9 mouse cellular contexts compared by ENCODE assay signal in genomic region chr8:120231870-120232269, GRCm38 (mm10). TPM values are rescaled to one million over a fixed set of nuclear protein-coding genes. Genes with fewer than 3 reads are reported as not detected.
DNase-seq lines count a peak whose midpoint lies in the region; ATAC-seq lines count a peak whose summit lies in the region.
"Had no signal": no experiment of that assay in that cellular context is flagged by ENCODE, and none has a peak within 500 bp of the region (broad histone marks: within the 10 kb centered on the region; RNA-seq: fewer than 3 reads in every experiment).

No protein-coding gene starts in this region.

- peaks cover 70% of the 10 kb centered on the region for H3K4me1 ChIP-seq in embryonic facial prominence, embryonic 12.5 days
- peaks cover 75% of the 10 kb centered on the region for H3K4me1 ChIP-seq in midbrain, embryonic 13.5 days (replicated peaks)

- H3K27ac ChIP-seq in embryonic facial prominence, embryonic 12.5 days, result no peak overlapping the region
- no peak overlapping the region for H3K27ac ChIP-seq in midbrain, embryonic 13.5 days

- H3K4me3 ChIP-seq in embryonic facial prominence, embryonic 12.5 days, result peak overlapping the region; percentile 74
- H3K4me3 ChIP-seq in midbrain, embryonic 13.5 days (replicated peaks), result peak overlapping the region; percentile 61

- H3K4me2 ChIP-seq in embryonic facial prominence, embryonic 12.5 days (replicated peaks), result peak overlapping the region; percentile 95
- H3K4me2 ChIP-seq in midbrain, embryonic 13.5 days (replicated peaks), result peak overlapping the region; percentile 73

- peaks cover 19% of the 10 kb centered on the region for H3K36me3 ChIP-seq in embryonic facial prominence, embryonic 12.5 days
- no peaks in the 10 kb centered on the region for H3K36me3 ChIP-seq in midbrain, embryonic 13.5 days

- peak overlapping the region; percentile 44; the same call in 1 of the 2 replicates for H3K9ac ChIP-seq in embryonic facial prominence, embryonic 12.5 days
- H3K9ac ChIP-seq in midbrain, embryonic 13.5 days (replicated peaks), result peak overlapping the region; percentile 77; the same call in 1 of the 2 replicates

- H3K27me3 ChIP-seq in embryonic facial prominence, embryonic 12.5 days, result 0 out of 2 replicates have a peak, but pooled peaks cover 6% of the 10 kb centered on the region
- peaks cover 39% of the 10 kb centered on the region for H3K27me3 ChIP-seq in midbrain, embryonic 13.5 days

- 59% methylated on average over 3 of the region's 3 CpGs for WGBS in embryonic facial prominence, embryonic 12.5 days
- WGBS in midbrain, embryonic 13.5 days, result 66% methylated on average over 3 of the region's 3 CpGs

- intact Hi-C loops in gastrocnemius, postnatal 36 days (cut with DNase I), result no loop called here
- intact Hi-C loops in gastrocnemius, postnatal 14 days (cut with DNase I; ENCODE audit: low total_unique reads), result no loop called here

- no peak for ATAC-seq in embryonic facial prominence, embryonic 12.5 days (ENCODE audit: insufficient number of reproducible peaks, insufficient read depth, low FRiP score, low TSS enrichment)
- no peak for ATAC-seq in midbrain, embryonic 13.5 days

- no peaks in the 10 kb centered on the region for H3K9me3 ChIP-seq in embryonic facial prominence, embryonic 12.5 days
- H3K9me3 ChIP-seq in midbrain, embryonic 13.5 days, result no peaks in the 10 kb centered on the region

- peak; percentile 65 for DNase-seq in gastrocnemius, postnatal 25 days
- DNase-seq in gastrocnemius, postnatal 36 days, result no peak
- peak; percentile 59 for DNase-seq in heart, postnatal 4 days
- no peak for DNase-seq in layer of hippocampus, adult 9-11 months
- DNase-seq in layer of hippocampus, postnatal 14 days (ENCODE audit: low spot score in 2 of 2), result no peak
- DNase-seq in gastrocnemius, postnatal 14 days, result no peak
- DNase-seq: kidney, postnatal 4 days had no signal

RNA-seq across cellular contexts. Expression of gene Gse1, which starts 3.6 kb away (rescaled TPM):
- 10 to 100 TPM; 23.1 to 27.1 TPM for total RNA-seq in gastrocnemius, postnatal 25 days (2021)
- total RNA-seq in gastrocnemius, postnatal 36 days (2021), result 10 to 100 TPM; 28.9 to 30.8 TPM
- polyA plus RNA-seq in embryonic facial prominence, embryonic 12.5 days (2016; fragmentation: Nextera tagmentation; extraction: Ambion mirVana), result 10.6 and 12.3 TPM in 2 replicates
- total RNA-seq in heart, postnatal 4 days (2021), result 10 to 100 TPM; 33.5 to 37.4 TPM
- 22.3 and 22.5 TPM in 2 replicates for polyA plus RNA-seq in midbrain, embryonic 13.5 days (2015; fragmentation: Nextera tagmentation; extraction: Ambion mirVana)
- 100 to 1,000 TPM in 1 of 2 experiments, 10 to 100 TPM in 1; 94.0 to 107 TPM for total RNA-seq in layer of hippocampus, postnatal 14 days (2021)
- total RNA-seq in gastrocnemius, postnatal 14 days (2021), result 10 to 100 TPM; 22.7 to 28.7 TPM

RNA-seq across cellular contexts. Expression of gene Fam92b, which starts 54.6 kb away (rescaled TPM):
- total RNA-seq in gastrocnemius, postnatal 25 days (2021), result not detected
- not detected for total RNA-seq in gastrocnemius, postnatal 36 days (2021)
- 0.70 and 1.7 TPM in 2 replicates for polyA plus RNA-seq in embryonic facial prominence, embryonic 12.5 days (2016; fragmentation: Nextera tagmentation; extraction: Ambion mirVana)
- total RNA-seq in heart, postnatal 4 days (2021), result not detected
- polyA plus RNA-seq in midbrain, embryonic 13.5 days (2015; fragmentation: Nextera tagmentation; extraction: Ambion mirVana), result 2.3 and 2.4 TPM in 2 replicates
- under 1 TPM in 1 of 2 experiments, not detected in 1; 0.33 TPM for total RNA-seq in layer of hippocampus, postnatal 14 days (2021)
- not detected for total RNA-seq in gastrocnemius, postnatal 14 days (2021)

Comparison
In these comparisons a context has a peak if more than half of its experiments do, and no peak if none do; other contexts are left out.
1. DNase-seq: peak in gastrocnemius, postnatal 25 days (single experiment) and heart, postnatal 4 days (single experiment); none in gastrocnemius, postnatal 36 days (0 of 2), layer of hippocampus, adult 9-11 months (single experiment), layer of hippocampus, postnatal 14 days (0 of 2) and gastrocnemius, postnatal 14 days (single experiment).